Mouse (Mus musculus) common myeloid progenitor, adult 5-6 weeks (primary cell): ENCODE measurements around the gene Acads. TPM values are rescaled to one million over a fixed set of nuclear protein-coding genes. Genes with fewer than 3 reads are reported as not detected.
"Not testable (repeated sequence)": the region's sequence is repeated elsewhere in the genome, so short reads cannot be mapped to it uniquely, and the experiment has no call there.

ENCODE experiments used
- ATAC-seq: replicated peaks from 2 replicates; pipeline ENCODE4 v1.8.0; 2016; ENCODE audit warnings: low read depth, mild to moderate bottlenecking, moderate TSS enrichment, inconsistent platforms; ENCODE audit not compliant: poor library complexity, severe bottlenecking
- total RNA-seq: library from RNA; stranded (forward); fragments of 200-1000, 187-1606 nt; gene quantifications from 2 replicates; pipeline ENCODE4 v1.2.3, GENCODE M21; 2017

The Acads gene
- total RNA-seq, 1 experiment from 2014 or later, result 32.2 TPM

DNA sequence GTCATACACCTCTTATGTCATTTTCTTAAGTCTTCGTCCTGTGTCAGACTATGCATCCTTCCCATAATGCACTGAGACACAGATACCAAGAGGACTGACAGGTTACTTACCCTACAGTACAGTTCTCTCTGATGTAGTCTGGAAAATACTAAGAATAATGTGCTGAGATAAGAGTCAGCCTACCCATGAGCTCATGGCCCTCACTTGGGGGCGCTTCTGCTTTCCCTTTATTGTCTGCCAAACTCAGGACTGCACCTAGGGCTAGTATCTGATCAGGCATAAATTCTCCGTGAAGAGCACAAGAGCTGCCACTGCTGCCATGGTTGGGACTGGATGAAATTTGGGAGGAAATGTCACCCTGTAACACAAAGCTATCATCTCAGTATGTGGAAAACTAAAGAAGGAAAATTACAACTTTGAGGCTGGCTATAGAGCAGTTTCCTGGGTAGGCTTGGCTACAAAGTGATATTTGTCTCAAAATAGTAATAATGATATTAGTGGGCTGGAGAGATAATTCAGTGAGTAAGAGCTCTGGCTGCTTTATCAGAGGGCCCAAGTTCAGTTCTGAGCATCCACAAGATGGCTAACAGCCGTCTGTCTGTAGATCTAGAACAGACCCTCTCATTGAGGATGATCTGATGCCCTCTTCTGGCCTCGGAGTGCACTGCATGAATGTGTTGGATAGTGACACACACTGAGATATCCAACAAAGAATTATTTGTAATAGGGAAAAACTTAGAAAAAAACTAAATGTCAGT lies 42.8 kb downstream of the Acads start:
- ATAC-seq, result peak; percentile 71

GRCm38 (mm10) chr5:115074749-115075148 lies 44.4 kb downstream of the Acads start:
- no peak for ATAC-seq

DNA sequence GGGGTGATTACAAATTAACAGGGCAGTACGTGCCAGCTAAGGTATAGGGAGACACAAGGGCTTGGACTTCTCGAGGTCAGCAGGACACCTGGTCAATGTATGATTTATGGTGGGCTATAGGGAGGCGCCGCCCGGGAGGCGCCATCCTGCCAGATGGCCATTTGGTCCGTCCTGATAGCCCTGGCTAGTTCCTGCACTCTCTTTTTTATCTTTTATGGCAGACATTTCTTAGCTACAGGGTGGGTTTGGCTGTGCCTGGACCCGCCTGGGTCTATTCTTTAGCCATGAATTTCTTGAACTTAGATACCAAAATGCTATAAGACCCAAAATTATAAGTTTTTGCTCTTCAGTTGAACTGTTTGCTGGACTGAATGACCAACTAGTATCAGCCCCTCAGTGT lies 45.8 kb downstream of the Acads start:
- not testable (repeated sequence) for ATAC-seq

GRCm38 (mm10) chr5:115072143-115072542 lies 47.0 kb downstream of the Acads start:
- peak; percentile 77 for ATAC-seq

DNA sequence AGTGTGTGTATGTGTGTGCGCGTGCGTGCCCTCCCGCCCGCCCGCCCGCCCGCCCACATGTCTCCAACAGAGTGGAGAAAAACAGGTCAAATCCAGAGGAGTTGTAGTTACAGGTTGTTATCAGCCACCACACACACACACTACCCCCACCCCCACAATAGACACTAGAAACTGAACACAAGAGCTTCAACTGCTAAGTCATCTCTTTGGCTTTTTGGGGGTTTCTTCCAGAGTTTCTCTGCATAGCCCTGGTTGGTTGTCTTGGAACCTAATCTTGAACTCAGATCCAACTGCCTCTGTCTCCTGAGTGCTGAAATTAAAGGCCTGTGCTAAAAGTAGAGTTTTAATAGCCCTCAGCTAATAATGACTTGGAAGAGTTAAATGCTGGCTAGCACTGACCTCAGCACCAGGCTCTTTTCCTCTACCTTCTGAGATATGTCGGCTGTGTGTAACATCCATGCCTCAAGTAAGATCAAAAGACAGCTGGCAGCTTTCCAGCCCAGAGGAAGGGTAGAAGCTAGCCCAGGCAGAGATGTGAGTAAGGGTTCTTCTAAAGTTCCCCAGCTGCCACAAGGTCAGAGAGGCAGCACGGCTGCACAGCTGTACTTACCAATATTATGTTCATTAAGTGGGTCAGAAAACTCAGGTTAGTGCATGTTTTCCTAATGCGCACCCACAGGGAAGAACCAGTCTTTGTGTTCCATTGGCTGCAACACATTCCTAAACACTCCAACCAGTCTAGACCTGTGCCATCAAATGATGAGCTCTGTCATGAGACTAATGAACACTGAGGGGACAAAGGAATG lies 47.8 kb downstream of the Acads start:
- peak; percentile 39; the same call in 1 of the 2 replicates for ATAC-seq

- ATAC-seq, result no peak
These were observed 48.7 kb downstream of the Acads start for GRCm38 (mm10) chr5:115070457-115070856.

DNA sequence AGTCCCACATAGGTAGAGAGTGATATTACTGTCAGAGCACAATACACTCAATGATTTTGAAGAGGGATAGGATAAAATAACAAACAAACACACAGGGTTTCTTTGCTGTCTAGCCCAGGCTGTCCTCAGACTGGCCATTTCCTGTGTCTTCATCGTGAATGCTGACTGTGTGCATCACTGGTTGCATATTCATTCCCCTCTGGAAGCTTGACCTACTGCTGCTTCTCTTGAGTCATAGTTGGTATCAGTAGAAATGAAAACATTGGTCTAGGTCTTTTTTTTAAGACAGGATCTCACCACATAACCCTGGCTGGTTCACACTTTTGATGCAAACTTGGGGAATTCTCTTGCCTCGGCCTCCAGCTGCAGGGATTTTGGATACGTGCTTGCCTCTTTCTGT lies 49.5 kb downstream of the Acads start:
- no peak for ATAC-seq

DNA sequence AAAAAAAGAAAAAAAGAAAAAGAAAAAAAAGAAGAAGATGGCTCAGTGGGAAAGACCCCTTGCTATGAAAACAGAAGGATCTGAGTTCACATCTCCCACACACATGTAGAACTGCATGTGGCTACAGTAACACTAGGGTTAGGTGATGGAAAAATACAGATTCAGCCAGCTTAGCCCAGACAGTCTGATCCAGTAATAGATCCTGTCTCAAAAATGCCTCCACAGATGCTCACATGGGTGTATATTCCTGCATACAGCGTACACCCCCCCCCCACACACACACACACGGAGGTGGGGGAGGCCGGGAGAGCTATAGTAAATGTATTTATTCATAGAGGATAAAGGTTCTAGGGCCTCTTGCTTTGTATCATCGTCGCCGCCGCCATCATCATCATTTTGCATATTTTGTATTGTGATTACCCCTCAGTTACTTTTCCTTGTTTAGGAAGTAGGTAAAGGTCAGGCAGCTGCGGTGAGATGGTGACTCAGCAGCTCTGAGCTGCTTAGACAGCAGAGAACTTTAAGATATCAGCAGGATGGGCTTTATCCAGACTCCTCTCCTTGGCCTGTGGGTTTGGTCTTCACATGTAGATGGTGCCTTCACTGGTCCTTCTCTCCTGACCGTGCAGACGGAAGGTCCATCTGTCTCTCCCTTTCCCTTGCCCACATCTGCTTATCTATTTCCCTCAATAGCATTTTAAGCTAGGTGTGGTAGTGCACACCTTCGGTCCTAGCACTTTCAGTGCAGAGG lies 50.3 kb downstream of the Acads start:
- ATAC-seq, result peak; percentile 30

DNA sequence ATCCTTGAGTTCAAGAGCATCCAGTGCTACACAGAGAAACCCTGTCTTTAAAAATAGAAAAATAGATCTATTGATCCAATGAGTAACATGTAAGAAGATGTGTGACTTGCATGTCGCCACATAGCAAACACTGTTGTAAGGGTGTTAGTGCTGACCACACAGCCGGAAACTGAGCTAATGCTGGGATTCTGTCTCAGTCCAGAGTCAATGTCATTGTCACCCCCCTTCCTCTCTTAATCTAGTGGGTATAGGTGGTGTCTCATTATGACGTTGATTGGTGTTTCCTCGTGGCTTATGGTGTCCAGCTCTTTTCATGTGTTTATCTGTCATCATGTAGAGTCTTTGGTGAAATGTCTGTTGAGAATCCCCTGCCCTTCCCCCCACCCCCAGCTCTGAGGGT lies 52.9 kb downstream of the Acads start:
- no peak for ATAC-seq

DNA sequence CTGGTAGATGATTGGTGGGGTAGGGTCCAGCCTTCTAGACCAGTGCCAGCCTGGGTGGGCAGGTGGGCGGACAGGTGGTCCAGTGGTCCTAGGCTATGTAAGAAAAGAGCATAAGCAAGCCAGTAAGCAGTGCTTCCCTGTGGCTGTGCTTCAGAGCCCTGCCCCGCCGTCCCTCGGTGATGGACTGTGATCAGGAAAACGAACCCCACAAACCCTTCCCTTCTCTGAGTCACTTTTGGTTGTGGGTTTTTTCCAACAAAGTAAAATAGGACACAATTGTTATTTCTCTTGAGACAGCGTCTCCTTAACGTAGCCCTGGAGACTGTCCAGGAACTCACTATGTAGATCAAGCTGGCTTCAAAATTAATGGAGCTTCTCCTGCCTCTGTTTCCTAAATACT lies 55.8 kb downstream of the Acads start:
- ATAC-seq, result no peak

GRCm38 (mm10) chr5:115062566-115062965 lies 56.6 kb downstream of the Acads start:
- no peak for ATAC-seq

DNA sequence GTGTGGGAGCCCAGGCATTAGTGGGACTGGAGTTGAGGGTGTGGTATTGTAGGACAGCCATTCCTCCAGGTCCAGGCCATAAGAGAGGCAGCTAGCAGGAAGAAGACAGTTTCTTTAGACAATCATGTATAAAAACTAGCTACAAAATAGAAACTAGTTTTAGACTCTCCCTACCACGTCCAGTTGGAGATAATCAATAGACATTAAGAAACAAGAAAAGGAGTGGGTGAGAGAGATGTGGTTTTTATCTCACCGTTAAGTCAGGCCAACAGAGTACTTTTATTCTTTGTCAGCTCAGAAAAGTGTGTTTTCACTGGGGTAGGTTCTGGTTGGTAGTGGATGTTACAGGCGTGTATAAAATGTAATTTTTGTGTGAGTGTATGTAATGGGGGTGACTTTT lies 58.2 kb downstream of the Acads start:
- no peak for ATAC-seq

Other genes starting within 250 kb of the Acads start
- 9.4 and 10.8 TPM in 2 replicates for gene Oasl2, start 222.4 kb downstream of the Acads start, total RNA-seq
- 3.3 and 4.3 TPM in 2 replicates for gene Oasl1, start 196.1 kb downstream of the Acads start, total RNA-seq
- gene 2210016L21Rik, start 177.2 kb downstream of the Acads start, total RNA-seq, result 17.3 and 18.3 TPM in 2 replicates
- gene Hnf1a, start 148.3 kb downstream of the Acads start, total RNA-seq, result not detected in 2 replicates
- 30.9 and 34.4 TPM in 2 replicates for gene Sppl3, start 108.2 kb downstream of the Acads start, total RNA-seq
- 1.2 TPM in 1 of 2 replicates, not detected in the other for gene Gm10401, start 21.1 kb downstream of the Acads start, total RNA-seq
- gene Unc119b, start 15.6 kb upstream of the Acads start, total RNA-seq, result 11.1 and 14.7 TPM in 2 replicates
- gene Mlec, start 38.8 kb upstream of the Acads start, total RNA-seq, result 186 and 210 TPM in 2 replicates
- not detected in 2 replicates for gene Cabp1, start 75.0 kb upstream of the Acads start, total RNA-seq
- 75.6 and 104 TPM in 2 replicates for gene Pop5, start 116.5 kb upstream of the Acads start, total RNA-seq
- 56.3 and 72.0 TPM in 2 replicates for gene Rnf10, start 153.6 kb upstream of the Acads start, total RNA-seq
- gene Coq5, start 160.3 kb upstream of the Acads start, total RNA-seq, result 38.4 and 43.7 TPM in 2 replicates
- gene Dynll1, start 181.7 kb upstream of the Acads start, total RNA-seq, result 257 and 310 TPM in 2 replicates
- gene Srsf9, start 207.8 kb upstream of the Acads start, total RNA-seq, result 74.3 and 92.1 TPM in 2 replicates
- gene Gatc, start 221.8 kb upstream of the Acads start, total RNA-seq, result 15.0 and 19.9 TPM in 2 replicates
- gene Triap1, start 221.9 kb upstream of the Acads start, total RNA-seq, result 18.7 and 19.6 TPM in 2 replicates
- 79.8 and 95.6 TPM in 2 replicates for gene Cox6a1, start 229.6 kb upstream of the Acads start, total RNA-seq